Mouse (Mus musculus) hindbrain, embryonic 12.5 days (tissue): Measurements from ENCODE around the gene Clk2. TPM values are rescaled to one million over a fixed set of nuclear protein-coding genes. Genes with fewer than 3 reads are reported as not detected.

Source experiments
- ATAC-seq: fragments of 200-750 bp; cut with Nextera tagmentation; 2 replicates; pipeline ENCODE4 v1.8.0; 2017; ENCODE audit warnings: moderate TSS enrichment; ENCODE audit not compliant: low FRiP score
- H3K27ac ChIP-seq: fragments of 300-500 bp; sonication (generic); 2 replicates; pipeline ENCODE4 v1.5.1; 2016; ENCODE audit warnings: mild to moderate bottlenecking
- H3K27me3 ChIP-seq: fragments of 300-500 bp; sonication (generic); 2 replicates; pipeline ENCODE4 v1.6.1; 2016; ENCODE audit warnings: mild to moderate bottlenecking
- H3K36me3 ChIP-seq: fragments of 300-500 bp; sonication (generic); 2 replicates; pipeline ENCODE4 v1.6.1; 2016; ENCODE audit warnings: mild to moderate bottlenecking
- H3K4me1 ChIP-seq: fragments of 300-500 bp; sonication (generic); 2 replicates; pipeline ENCODE4 v1.6.1; 2016
- H3K4me2 ChIP-seq: fragments of 300-500 bp; sonication (generic); replicated peaks from 2 replicates; pipeline ENCODE4 v1.6.1; 2016; ENCODE audit warnings: mild to moderate bottlenecking
- H3K4me3 ChIP-seq: fragments of 300-500 bp; sonication (generic); 2 replicates; pipeline ENCODE4 v1.5.1; 2016; ENCODE audit warnings: mild to moderate bottlenecking
- H3K9ac ChIP-seq: fragments of 300-500 bp; sonication (generic); 2 replicates; pipeline ENCODE4 v1.6.1; 2016; ENCODE audit warnings: mild to moderate bottlenecking, moderate library complexity
- H3K9me3 ChIP-seq: fragments of 300-500 bp; sonication (generic); replicated peaks from 2 replicates; pipeline ENCODE4 v1.6.1; 2016; ENCODE audit warnings: mild to moderate bottlenecking
- WGBS: fragments of 180-500 bp; shearing (Covaris S2); methylation state at CpG from one replicate; pipeline ENCODE4 v1.1.7; 2016; 5-methylcytosine and 5-hydroxymethylcytosine counted together
- polyA plus RNA-seq: library from polyadenylated mRNA; unstranded; fragments of >200 nt; fragmentation: Nextera tagmentation; extraction: Ambion mirVana; gene quantifications from 2 replicates; pipeline ENCODE4 v1.2.1, GENCODE M21; 2016

The Clk2 gene
- polyA plus RNA-seq, 1 experiment from 2014 or later = 44.4 TPM

DNA sequence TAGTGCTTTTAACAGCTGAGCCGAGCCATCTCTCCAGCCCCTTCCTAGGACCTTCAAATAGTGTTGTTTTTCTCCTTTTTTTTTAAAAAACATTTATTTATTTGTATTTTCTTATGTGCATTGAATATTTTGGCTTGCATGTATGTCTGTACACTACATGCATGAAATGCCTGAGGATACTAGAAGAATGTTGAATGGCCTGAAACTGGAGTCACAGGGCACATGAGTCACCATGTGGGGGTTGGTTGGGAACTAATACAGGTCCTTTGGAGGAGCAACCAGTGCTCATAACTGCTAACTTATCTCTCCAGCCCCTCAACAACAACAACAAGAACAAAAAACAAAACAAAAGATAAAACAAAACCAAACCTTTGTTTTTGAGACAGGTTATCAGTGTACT, 1.5 kb upstream of the Clk2 start:
- Histone ChIP-seq H3K4me1 (peaks cover 47% of the 10 kb centered on the region), H3K27ac (no peak overlapping the region), H3K4me2 (no peak overlapping the region), H3K36me3 (peaks cover 13% of the 10 kb centered on the region), H3K27me3 (peaks cover 12% of the 10 kb centered on the region), H3K4me3 (no peak overlapping the region), H3K9ac (no peak overlapping the region), H3K9me3 (no peaks in the 10 kb centered on the region)
- ATAC-seq = no peak
- WGBS = 68% methylated on average over 1 of the region's 1 CpGs

DNA sequence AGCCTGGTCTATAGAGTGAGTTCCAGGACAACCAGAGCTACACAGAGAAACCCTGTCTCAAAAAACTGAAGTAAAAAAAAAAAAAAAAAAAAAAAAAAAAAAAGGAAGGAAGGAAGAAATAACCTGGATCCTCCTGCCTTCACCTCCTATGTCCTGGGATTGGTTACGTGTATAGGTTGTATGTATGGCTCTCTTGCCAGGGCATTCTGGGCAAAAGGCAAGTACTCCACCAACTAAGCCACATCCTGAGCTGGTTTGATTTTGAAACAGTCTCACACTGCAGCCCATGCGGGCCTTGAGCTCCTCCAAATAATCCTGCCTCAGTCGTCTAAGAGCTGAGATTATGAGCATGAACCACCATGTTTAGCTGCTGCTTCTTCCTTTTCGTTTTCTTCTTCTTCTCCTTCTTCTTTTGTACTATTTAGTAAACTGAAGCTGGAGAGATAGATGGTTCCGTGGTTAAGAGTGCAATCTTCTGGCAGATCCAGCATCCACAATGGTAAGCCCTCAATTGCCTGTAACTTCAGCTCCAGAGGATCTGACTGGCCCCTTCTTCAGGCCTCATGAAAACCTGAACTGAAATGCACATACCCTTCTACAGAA, 851 bp upstream of the Clk2 start:
- Histone ChIP-seq H3K9me3 (no peaks in the 10 kb centered on the region), H3K27me3 (peaks cover 5% of the 10 kb centered on the region), H3K9ac (peak overlapping the region; percentile 98), H3K4me1 (peaks cover 41% of the 10 kb centered on the region), H3K4me2 (peak overlapping the region; percentile 58), H3K27ac (peak overlapping the region; percentile 96; the same call in 1 of the 2 replicates), H3K36me3 (peaks cover 19% of the 10 kb centered on the region), H3K4me3 (peak overlapping the region; percentile 92; the same call in 1 of the 2 replicates)
- 75% methylated on average over 5 of the region's 5 CpGs for WGBS
- no peak for ATAC-seq

DNA sequence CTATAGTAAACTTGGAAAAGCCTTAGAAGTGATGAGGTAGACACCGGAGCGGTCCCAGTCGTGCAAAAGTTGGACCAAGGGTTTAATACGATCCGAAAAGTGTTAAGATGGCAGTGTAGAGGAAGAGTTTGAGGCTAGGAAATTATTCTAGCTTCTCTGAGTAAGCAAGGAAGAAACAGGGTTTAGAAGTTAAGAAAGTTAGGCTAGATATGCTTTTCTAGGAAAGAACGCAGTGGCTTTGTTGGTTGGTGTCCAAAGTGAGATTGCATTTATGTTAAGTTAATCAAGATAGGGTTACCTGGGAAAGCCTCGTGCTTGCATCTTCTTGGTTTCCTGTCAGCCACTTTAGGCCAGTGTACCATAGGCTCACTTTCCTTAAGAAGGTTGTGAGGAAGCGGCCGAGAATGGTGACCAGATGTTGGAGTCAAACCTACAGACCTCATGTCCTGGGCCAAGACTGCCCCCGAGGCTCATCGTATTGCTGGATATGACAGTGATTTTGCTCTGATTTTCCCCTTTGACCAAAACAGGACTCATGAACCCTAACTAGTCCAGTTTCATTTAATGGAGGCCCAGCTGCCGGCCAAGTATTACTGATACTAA, 774 bp downstream of the Clk2 start:
- no peaks in the 10 kb centered on the region for H3K27me3 ChIP-seq
- H3K27ac ChIP-seq = peak overlapping the region; percentile 96
- peaks cover 26% of the 10 kb centered on the region for H3K4me1 ChIP-seq
- H3K4me3 ChIP-seq = peak overlapping the region; percentile 92
- H3K9ac ChIP-seq = peak overlapping the region; percentile 98
- H3K36me3 ChIP-seq = peaks cover 36% of the 10 kb centered on the region
- ATAC-seq = no peak
- whole genome bisulfite sequencing = 30% methylated on average over 12 of the region's 12 CpGs
- peak overlapping the region; percentile 58 for H3K4me2 ChIP-seq
- H3K9me3 ChIP-seq = no peaks in the 10 kb centered on the region

DNA sequence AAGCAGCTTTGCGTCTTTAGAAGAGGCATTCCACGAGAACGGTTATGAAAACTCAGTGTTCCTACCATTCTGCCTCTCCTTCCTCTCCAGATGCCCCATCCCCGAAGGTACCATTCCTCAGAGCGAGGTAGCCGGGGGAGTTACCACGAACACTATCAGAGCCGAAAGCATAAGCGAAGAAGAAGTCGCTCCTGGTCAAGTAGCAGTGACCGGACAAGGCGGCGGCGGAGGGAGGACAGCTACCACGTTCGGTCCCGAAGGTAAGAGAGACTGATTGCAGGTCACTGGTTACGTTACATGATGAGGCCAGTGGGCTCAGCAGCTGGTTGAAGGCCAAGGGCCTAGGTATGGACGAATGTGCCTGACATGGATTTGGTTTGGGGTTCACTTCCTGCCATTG, 2.4 kb downstream of the Clk2 start:
- Histone ChIP-seq H3K27ac (no peak overlapping the region), H3K36me3 (peaks cover 50% of the 10 kb centered on the region), H3K9me3 (no peaks in the 10 kb centered on the region), H3K4me1 (peaks cover 25% of the 10 kb centered on the region), H3K27me3 (no peaks in the 10 kb centered on the region), H3K9ac (no peak overlapping the region; the same call in 1 of the 2 replicates), H3K4me2 (no peak overlapping the region), H3K4me3 (no peak overlapping the region)
- WGBS = 94% methylated on average over 19 of the region's 19 CpGs
- ATAC-seq = no peak

DNA sequence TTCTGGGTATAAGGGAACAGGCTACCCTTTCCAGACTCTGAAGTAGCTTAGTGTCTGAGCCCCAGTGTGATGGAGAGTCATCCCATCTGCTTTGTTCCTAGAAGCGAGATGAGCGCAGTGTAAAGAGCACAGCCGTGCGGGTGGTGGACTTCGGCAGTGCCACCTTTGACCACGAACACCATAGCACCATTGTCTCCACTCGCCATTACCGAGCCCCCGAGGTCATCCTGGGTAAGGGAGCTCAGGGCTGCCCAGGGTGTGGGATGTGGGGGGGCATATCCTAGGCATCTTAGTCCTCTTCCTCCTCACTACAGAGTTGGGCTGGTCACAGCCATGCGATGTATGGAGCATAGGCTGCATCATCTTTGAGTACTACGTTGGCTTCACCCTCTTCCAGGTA, 10.2 kb downstream of the Clk2 start:
- 90% methylated on average over 11 of the region's 11 CpGs for WGBS
- Histone ChIP-seq H3K9ac (no peak overlapping the region), H3K4me1 (peaks cover 14% of the 10 kb centered on the region), H3K4me2 (no peak overlapping the region), H3K27me3 (no peaks in the 10 kb centered on the region), H3K27ac (no peak overlapping the region), H3K9me3 (no peaks in the 10 kb centered on the region), H3K36me3 (peaks cover 78% of the 10 kb centered on the region), H3K4me3 (no peak overlapping the region)
- no peak for ATAC-seq

DNA sequence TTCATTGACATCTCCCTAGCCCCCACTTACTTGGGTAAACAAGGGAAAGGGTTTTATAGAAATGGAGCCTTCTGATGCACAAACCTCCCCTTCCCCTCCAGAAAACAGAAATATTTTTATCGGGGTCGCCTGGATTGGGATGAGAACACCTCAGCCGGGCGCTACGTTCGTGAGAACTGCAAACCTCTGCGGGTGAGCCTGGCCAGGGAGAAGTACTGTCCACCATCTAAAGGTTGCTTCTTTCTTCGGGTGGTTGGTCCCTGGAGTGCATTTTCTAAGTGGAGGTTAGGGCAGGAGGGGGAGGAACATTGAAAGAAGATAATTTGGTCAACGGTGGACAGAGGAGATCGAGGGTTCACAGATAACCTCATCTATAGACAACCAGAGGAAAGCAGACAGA, 10.9 kb downstream of the Clk2 start:
- no peak overlapping the region for H3K4me3 ChIP-seq
- WGBS = 91% methylated on average over 10 of the region's 10 CpGs
- peaks cover 78% of the 10 kb centered on the region for H3K36me3 ChIP-seq
- no peak for ATAC-seq
- H3K27ac ChIP-seq = no peak overlapping the region
- no peaks in the 10 kb centered on the region for H3K9me3 ChIP-seq
- H3K4me2 ChIP-seq = no peak overlapping the region
- H3K9ac ChIP-seq = no peak overlapping the region
- no peaks in the 10 kb centered on the region for H3K27me3 ChIP-seq
- peaks cover 14% of the 10 kb centered on the region for H3K4me1 ChIP-seq

DNA sequence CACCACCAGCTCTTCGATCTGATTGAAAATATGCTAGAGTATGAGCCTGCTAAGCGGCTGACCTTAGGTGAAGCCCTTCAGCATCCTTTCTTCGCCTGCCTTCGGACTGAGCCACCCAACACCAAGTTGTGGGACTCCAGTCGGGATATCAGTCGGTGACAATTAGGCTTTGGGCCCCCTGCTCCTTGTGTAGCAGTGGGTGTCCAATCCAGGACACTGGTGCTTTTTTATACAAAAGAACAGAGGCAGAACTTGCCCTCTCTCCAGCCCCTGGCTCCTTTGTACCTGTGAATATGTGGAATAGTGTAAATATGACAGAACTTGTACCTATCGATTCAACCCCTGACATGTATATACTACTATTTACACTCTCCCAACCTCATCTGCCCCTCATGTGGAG, 11.8 kb downstream of the Clk2 start:
- no peak overlapping the region for H3K4me3 ChIP-seq
- H3K27me3 ChIP-seq = no peaks in the 10 kb centered on the region
- H3K9ac ChIP-seq = no peak overlapping the region
- ATAC-seq = no peak
- H3K36me3 ChIP-seq = peaks cover 79% of the 10 kb centered on the region
- H3K4me2 ChIP-seq = no peak overlapping the region
- H3K4me1 ChIP-seq = peaks cover 14% of the 10 kb centered on the region
- no peak overlapping the region for H3K27ac ChIP-seq
- 86% methylated on average over 7 of the region's 7 CpGs for WGBS
- no peaks in the 10 kb centered on the region for H3K9me3 ChIP-seq

DNA sequence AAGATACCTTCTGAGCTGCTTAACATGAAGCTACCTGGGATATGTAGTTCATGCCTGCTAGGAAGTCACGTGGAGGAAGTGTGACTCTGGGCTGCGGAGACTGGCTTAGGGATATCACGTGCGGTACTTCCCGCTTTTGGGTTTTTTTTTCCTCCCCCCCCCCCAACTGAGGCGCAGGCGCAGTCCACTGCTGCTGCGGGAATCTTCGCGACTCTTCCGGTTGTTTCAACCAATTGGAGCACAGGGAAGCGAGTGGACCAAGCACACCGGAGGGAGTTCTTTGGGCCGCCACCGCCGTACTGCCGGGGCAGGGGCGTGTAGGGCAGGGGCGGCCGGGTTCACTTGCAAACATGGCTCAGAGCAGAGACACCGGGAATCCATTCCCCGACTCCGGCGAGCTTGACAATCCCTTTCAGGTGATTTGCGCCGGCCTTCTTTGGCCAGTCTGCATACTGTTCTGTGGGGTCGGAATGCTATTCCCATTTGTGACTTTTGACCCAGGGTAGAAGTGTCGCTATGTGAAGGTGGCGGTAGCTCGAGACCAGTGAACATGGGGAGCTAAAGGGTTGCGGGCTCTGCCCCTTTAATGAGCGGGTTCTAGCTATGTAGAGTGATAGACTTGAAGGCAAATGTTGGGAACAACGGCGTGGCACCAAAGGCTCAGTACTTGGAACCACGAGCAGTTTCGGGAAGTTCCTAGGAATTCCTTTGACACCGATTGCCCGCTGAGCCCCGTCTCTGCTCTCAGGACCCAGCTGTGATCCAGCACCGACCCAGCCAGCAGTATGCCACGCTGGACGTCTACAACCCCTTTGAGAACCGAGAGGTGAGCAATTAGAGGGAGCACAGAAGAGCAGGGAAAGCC, 12.9 kb downstream of the Clk2 start, which contains the start of gene Scamp3:
Gene Scamp3 (plus strand): TSS at position 232 of the 865 bp plus-strand sequence.
- peak within 1 kb of the TSS; percentile 73 for H3K9ac ChIP-seq
- H3K27me3 ChIP-seq = no peaks in the 10 kb centered on the region
- peak within 1 kb of the TSS; percentile 67 for H3K4me3 ChIP-seq
- H3K4me2 ChIP-seq = peak within 1 kb of the TSS; percentile 82
- peaks cover 79% of the 10 kb centered on the region for H3K36me3 ChIP-seq
- under 1% methylated on average over 43 of the region's 43 CpGs for WGBS
- peaks cover 14% of the 10 kb centered on the region for H3K4me1 ChIP-seq
- no peaks in the 10 kb centered on the region for H3K9me3 ChIP-seq
- peak; percentile 96 for ATAC-seq
- H3K27ac ChIP-seq = peak within 1 kb of the TSS; percentile 82

DNA sequence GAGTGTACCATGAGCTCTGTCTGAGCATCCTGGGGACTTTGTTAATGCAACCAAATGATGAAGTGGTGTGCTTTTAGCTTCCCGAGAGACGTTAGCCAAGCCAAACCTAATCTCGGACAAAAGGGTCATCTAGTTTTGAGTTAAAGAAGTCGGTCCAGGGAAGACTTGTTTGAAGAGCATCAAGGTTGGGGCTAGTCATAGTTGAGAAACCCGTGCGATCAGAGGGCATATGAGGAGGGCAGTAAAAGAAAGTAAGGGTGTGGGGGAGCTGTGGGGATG, 13.5 kb downstream of the Clk2 start:
- H3K9me3 ChIP-seq = no peaks in the 10 kb centered on the region
- peak overlapping the region; percentile 82 for H3K27ac ChIP-seq
- no peak for ATAC-seq
- peak overlapping the region; percentile 67 for H3K4me3 ChIP-seq
- WGBS = 10% methylated on average over 6 of the region's 6 CpGs
- peak overlapping the region; percentile 82 for H3K4me2 ChIP-seq
- H3K4me1 ChIP-seq = peaks cover 14% of the 10 kb centered on the region
- peak overlapping the region; percentile 73 for H3K9ac ChIP-seq
- H3K36me3 ChIP-seq = peaks cover 75% of the 10 kb centered on the region
- H3K27me3 ChIP-seq = no peaks in the 10 kb centered on the region

DNA sequence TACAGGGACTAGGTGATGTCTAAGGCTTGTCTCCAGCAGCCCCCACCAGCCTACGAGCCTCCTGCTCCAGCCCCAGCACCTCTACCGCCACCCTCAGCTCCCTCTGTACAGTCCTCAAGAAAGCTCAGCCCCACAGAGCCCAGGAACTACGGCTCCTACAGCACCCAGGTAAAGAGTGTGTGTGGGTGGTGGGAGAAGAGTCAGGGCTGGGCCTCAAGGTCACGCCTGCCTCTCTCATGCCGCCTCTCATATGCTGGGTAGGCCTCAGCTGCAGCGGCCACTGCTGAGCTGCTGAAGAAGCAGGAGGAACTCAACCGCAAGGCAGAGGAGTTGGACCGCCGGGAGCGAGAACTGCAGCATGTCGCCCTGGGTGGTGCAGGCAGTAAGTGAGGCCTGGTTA, 14.5 kb downstream of the Clk2 start:
- whole genome bisulfite sequencing = 93% methylated on average over 11 of the region's 11 CpGs
- ATAC-seq = no peak
- Histone ChIP-seq H3K4me1 (peaks cover 22% of the 10 kb centered on the region), H3K4me2 (peak overlapping the region; percentile 82; the same call in 1 of the 2 replicates), H3K36me3 (peaks cover 64% of the 10 kb centered on the region), H3K27me3 (no peaks in the 10 kb centered on the region), H3K9me3 (no peaks in the 10 kb centered on the region), H3K4me3 (0 out of 2 replicates have a peak overlapping the region, but pooled peaks have one; percentile 67), H3K9ac (0 out of 2 replicates have a peak overlapping the region, but pooled peaks have one; percentile 28), H3K27ac (no peak overlapping the region)

DNA sequence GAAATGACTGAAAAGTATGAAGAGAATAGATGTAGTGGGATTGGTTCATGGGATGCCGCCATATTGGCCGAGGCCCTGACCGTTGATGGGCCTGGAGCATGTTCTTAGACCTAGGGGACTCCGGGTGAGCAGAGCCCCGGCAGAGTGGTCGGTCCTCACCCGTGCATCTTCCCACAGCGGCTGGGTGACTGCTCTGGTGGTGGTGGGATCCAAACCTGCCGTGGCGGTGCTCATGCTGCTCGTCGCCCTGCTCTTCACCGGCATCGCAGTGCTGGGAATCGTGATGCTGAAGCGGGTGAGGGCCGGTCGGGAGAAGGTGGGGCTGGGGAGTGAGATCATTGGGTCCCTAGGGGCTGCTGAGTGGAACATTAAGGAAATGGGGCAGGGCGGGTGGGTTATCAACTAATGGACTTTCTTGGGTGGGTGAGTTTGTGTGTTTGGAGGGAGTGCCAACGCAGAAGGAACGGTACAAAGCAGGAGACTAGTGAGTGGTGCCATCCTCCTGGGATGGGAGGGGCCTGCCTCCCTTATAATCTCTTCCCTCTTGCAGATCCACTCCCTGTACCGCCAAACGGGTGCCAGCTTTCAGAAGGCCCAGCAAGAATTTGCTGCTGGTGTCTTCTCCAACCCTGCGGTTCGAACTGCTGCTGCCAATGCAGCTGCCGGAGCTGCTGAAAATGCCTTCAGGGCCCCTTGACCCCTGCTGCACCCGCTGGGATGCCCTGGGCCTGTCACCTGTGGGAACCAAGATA, 17.3 kb downstream of the Clk2 start:
- ATAC-seq = no peak
- no peak overlapping the region for H3K4me3 ChIP-seq

More for the DNA sequence above, 17.3 kb downstream of the Clk2 start:
- Histone ChIP-seq H3K9ac (0 out of 2 replicates have a peak overlapping the region, but pooled peaks have one; percentile 23), H3K27me3 (peaks cover under 1% of the 10 kb centered on the region; the same call in 1 of the 2 replicates), H3K27ac (0 out of 2 replicates have a peak overlapping the region, but pooled peaks have one; percentile 23), H3K9me3 (no peaks in the 10 kb centered on the region), H3K4me1 (peaks cover 42% of the 10 kb centered on the region), H3K36me3 (peaks cover 39% of the 10 kb centered on the region), H3K4me2 (no peak overlapping the region)
- WGBS = 94% methylated on average over 26 of the region's 27 CpGs
